Mouse (Mus musculus) heart, embryonic 13.5 days (tissue): ENCODE measurements around the gene Ilf2. TPM values are rescaled to one million over a fixed set of nuclear protein-coding genes. Genes with fewer than 3 reads are reported as not detected.

ENCODE experiments used
- ATAC-seq: fragments of 200-750 bp; cut with Nextera tagmentation; 2 replicates; pipeline ENCODE4 v1.8.0; 2017; ENCODE audit warnings: moderate TSS enrichment; ENCODE audit not compliant: insufficient number of reproducible peaks, low FRiP score, low TSS enrichment; ENCODE audit errors: extremely low read depth
- H3K27ac ChIP-seq: fragments of 300-500 bp; sonication (generic); replicated peaks from 2 replicates; pipeline ENCODE4 v1.5.1; 2015; ENCODE audit warnings: moderate library complexity, mild to moderate bottlenecking, inconsistent platforms
- H3K27me3 ChIP-seq: fragments of 300-500 bp; sonication (generic); replicated peaks from 2 replicates; pipeline ENCODE4 v1.6.1; 2015; ENCODE audit warnings: mild to moderate bottlenecking, inconsistent platforms
- H3K36me3 ChIP-seq: fragments of 300-500 bp; sonication (generic); 2 replicates; pipeline ENCODE4 v1.6.1; 2015; ENCODE audit warnings: mild to moderate bottlenecking, inconsistent platforms
- H3K4me1 ChIP-seq: fragments of 300-500 bp; sonication (generic); 2 replicates; pipeline ENCODE4 v1.6.1; 2015; ENCODE audit warnings: inconsistent platforms
- H3K4me2 ChIP-seq: fragments of 300-500 bp; sonication (generic); 2 replicates; pipeline ENCODE4 v1.6.1; 2015; ENCODE audit warnings: inconsistent platforms, mild to moderate bottlenecking, moderate library complexity
- H3K4me3 ChIP-seq: fragments of 300-500 bp; sonication (generic); 2 replicates; pipeline ENCODE4 v1.5.1; 2015; ENCODE audit warnings: moderate library complexity, mild to moderate bottlenecking, inconsistent platforms
- H3K9ac ChIP-seq: fragments of 300-500 bp; sonication (generic); 2 replicates; pipeline ENCODE4 v1.6.1; 2015; ENCODE audit warnings: inconsistent platforms, mild to moderate bottlenecking, moderate library complexity
- H3K9me3 ChIP-seq: fragments of 300-500 bp; sonication (generic); 2 replicates; pipeline ENCODE4 v1.6.1; 2016; ENCODE audit warnings: inconsistent platforms
- WGBS: fragments of 180-500 bp; shearing (Covaris S2); methylation state at CpG from one replicate; pipeline ENCODE4 v1.1.7; 2015; ENCODE audit warnings: mixed read lengths; 5-methylcytosine and 5-hydroxymethylcytosine counted together
- polyA plus RNA-seq: library from polyadenylated mRNA; unstranded; fragments of >200 nt; fragmentation: Nextera tagmentation; extraction: Ambion mirVana; gene quantifications from 2 replicates; pipeline ENCODE4 v1.2.1, GENCODE M21; 2015

The Ilf2 gene
- polyA plus RNA-seq, 1 experiment from 2014 or later = 116 TPM

- ATAC-seq = no peak
- H3K9me3 ChIP-seq = no peaks in the 10 kb centered on the region
- WGBS = 36% methylated on average over 2 of the region's 2 CpGs
- H3K9ac ChIP-seq = no peak overlapping the region
- peaks cover 16% of the 10 kb centered on the region for H3K4me1 ChIP-seq
- no peak overlapping the region for H3K4me3 ChIP-seq
- no peak overlapping the region for H3K27ac ChIP-seq
- H3K36me3 ChIP-seq = peaks cover 57% of the 10 kb centered on the region
- H3K27me3 ChIP-seq = no peaks in the 10 kb centered on the region
- no peak overlapping the region for H3K4me2 ChIP-seq
These were observed 15.4 kb downstream of the Ilf2 start for GRCm38 (mm10) chr3:90491350-90491749.

DNA sequence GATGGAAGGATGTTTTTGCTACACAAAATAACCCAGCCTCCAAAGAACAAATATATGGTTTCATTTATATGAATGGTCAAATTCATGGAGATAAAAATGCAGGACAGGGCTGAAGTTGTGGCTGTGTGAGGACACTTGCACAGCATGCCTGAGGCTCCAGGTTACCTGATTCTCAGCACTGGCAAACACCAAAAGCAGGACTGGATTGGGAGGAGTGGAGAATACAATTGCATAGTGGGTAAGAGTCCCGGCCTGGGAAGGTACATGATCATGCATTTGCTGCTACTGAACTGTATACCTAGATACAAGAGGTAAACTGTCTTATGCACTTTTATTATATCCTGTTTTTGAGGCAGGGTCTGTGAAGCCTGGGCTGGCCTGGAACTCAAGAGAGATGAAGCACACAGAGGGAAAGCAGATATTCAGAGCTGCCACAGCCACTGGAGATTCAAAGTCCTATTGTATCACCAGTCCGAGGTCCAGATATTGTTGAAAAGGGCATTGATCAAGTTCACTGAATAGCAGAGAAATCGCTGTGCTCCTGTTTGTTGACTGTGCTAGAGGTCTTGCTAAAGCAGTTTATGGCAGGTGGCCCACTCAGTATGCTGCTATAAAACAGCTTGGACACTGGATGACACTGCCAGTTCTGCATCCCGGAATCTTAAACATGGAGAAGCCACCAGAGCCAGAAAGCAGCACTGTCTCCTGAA, 18.1 kb downstream of the Ilf2 start:
- Histone ChIP-seq H3K9ac (no peak overlapping the region), H3K27me3 (no peaks in the 10 kb centered on the region), H3K27ac (no peak overlapping the region), H3K4me1 (peaks cover 11% of the 10 kb centered on the region), H3K36me3 (peaks cover 58% of the 10 kb centered on the region), H3K4me2 (no peak overlapping the region), H3K9me3 (no peaks in the 10 kb centered on the region), H3K4me3 (no peak overlapping the region)
- WGBS = 61% methylated on average over 4 of the region's 4 CpGs
- ATAC-seq = no peak

- Histone ChIP-seq H3K27me3 (no peaks in the 10 kb centered on the region), H3K4me2 (no peak overlapping the region), H3K36me3 (peaks cover 70% of the 10 kb centered on the region), H3K27ac (no peak overlapping the region), H3K4me3 (no peak overlapping the region), H3K9me3 (no peaks in the 10 kb centered on the region), H3K4me1 (no peaks in the 10 kb centered on the region), H3K9ac (no peak overlapping the region)
- WGBS = 85% methylated on average over 7 of the region's 7 CpGs
- no peak for ATAC-seq
These were observed 20.1 kb downstream of the Ilf2 start for GRCm38 (mm10) chr3:90495850-90496525.

DNA sequence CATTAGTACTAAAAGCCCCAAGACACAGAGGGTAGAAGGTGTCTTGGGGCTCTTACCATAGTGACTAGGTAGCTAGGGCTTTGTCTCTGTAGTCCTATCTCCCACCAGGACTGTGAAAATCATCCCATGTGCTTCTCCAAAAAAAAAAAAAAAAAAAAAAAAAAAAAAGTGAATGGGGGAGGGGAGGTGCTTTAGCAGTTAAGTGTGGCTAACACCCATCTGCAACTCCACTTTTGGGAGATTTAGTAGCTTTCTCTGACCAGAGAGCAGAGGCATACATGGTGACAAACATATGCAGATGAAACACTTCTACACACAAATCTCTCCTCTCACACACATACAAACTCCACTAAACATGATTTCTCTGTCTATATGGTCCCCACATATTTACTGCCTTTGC, 21.7 kb downstream of the Ilf2 start:
- Histone ChIP-seq H3K4me1 (no peaks in the 10 kb centered on the region), H3K9ac (no peak overlapping the region), H3K4me3 (no peak overlapping the region), H3K36me3 (peaks cover 86% of the 10 kb centered on the region), H3K27me3 (no peaks in the 10 kb centered on the region), H3K27ac (no peak overlapping the region), H3K9me3 (no peaks in the 10 kb centered on the region), H3K4me2 (no peak overlapping the region)
- no peak for ATAC-seq

GRCm38 (mm10) chr3:90503444-90503843, 27.5 kb downstream of the Ilf2 start:
- no peak for ATAC-seq
- Histone ChIP-seq H3K27ac (no peak overlapping the region), H3K9me3 (no peaks in the 10 kb centered on the region), H3K9ac (no peak overlapping the region), H3K27me3 (no peaks in the 10 kb centered on the region), H3K4me2 (no peak overlapping the region), H3K36me3 (peaks cover 93% of the 10 kb centered on the region), H3K4me3 (no peak overlapping the region), H3K4me1 (peaks cover 19% of the 10 kb centered on the region)
- WGBS = 85% methylated on average over 4 of the region's 4 CpGs

- ATAC-seq = no peak
- 94% methylated on average over 5 of the region's 5 CpGs for WGBS
- H3K9me3 ChIP-seq = no peaks in the 10 kb centered on the region
- H3K27me3 ChIP-seq = no peaks in the 10 kb centered on the region
- peaks cover 76% of the 10 kb centered on the region for H3K36me3 ChIP-seq
- H3K4me2 ChIP-seq = no peak overlapping the region
- H3K4me3 ChIP-seq = no peak overlapping the region
- no peak overlapping the region for H3K27ac ChIP-seq
- H3K4me1 ChIP-seq = peaks cover 19% of the 10 kb centered on the region
- no peak overlapping the region for H3K9ac ChIP-seq
These were observed 29.3 kb downstream of the Ilf2 start for GRCm38 (mm10) chr3:90505216-90505615.

DNA sequence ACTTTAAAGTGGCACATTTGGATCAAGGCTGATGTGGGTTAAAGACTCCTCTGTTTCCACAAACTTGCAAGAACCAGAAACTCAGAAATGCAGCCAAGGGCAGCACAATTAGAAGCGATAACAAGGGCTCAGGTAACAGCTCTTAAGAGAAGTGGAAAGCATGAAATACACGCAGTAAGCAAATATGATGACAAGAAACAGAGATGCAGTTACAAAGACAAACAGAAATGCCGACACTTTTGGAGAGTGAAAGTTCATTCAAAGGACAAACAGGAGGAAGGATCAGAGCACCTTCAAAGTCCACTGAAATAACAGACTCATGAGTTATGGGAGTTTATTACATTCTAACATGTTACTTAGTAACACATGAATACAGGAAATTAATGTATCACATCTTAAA, 30.4 kb downstream of the Ilf2 start:
- Histone ChIP-seq H3K36me3 (peaks cover 77% of the 10 kb centered on the region), H3K9ac (no peak overlapping the region)
- 58% methylated on average over 3 of the region's 3 CpGs for WGBS

DNA sequence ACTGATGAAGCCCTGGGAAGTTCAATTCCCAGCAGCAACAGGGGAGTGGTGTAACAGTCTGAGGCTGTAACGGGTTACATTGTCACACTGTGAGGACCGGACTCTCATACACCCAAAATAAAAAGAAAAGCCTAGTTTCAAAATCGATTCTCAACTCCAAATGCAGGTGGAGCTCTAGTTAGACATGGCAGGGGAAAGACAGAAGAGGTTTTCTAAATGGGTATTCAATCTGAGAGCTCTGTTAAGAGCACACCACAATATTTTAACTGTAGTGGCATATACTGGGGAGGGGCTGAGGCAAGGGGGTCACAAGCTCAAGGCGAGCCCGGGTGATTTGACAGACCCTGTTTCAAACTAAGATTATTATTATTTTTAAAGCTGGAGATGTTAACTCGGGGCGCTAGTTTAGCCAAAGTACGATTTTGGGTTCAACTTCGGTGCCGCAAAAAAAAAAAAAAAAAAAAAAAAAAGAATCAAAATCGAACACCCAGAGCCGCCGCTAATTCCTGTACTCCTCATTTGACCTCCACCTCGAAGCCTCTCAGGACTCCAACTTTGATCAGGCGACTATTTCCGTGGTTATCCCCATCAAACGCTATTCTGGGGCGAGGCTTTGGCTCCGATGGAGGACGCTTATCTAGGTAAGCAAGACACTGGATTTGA, 32.5 kb downstream of the Ilf2 start:
- Histone ChIP-seq H3K27ac (peak overlapping the region; percentile 95), H3K9ac (peak overlapping the region; percentile 99), H3K9me3 (no peaks in the 10 kb centered on the region), H3K27me3 (0 out of 2 replicates have a peak, but pooled peaks cover 9% of the 10 kb centered on the region), H3K4me1 (peaks cover 31% of the 10 kb centered on the region), H3K36me3 (peaks cover 56% of the 10 kb centered on the region), H3K4me3 (peak overlapping the region; percentile 98), H3K4me2 (peak overlapping the region; percentile 92)
- 2% methylated on average over 20 of the region's 20 CpGs for WGBS
- no peak for ATAC-seq

More for the DNA sequence above, 30.4 kb downstream of the Ilf2 start:
- Histone ChIP-seq H3K4me2 (no peak overlapping the region), H3K9me3 (no peaks in the 10 kb centered on the region), H3K27ac (no peak overlapping the region), H3K27me3 (no peaks in the 10 kb centered on the region), H3K4me1 (peaks cover 19% of the 10 kb centered on the region), H3K4me3 (no peak overlapping the region)
- no peak for ATAC-seq

DNA sequence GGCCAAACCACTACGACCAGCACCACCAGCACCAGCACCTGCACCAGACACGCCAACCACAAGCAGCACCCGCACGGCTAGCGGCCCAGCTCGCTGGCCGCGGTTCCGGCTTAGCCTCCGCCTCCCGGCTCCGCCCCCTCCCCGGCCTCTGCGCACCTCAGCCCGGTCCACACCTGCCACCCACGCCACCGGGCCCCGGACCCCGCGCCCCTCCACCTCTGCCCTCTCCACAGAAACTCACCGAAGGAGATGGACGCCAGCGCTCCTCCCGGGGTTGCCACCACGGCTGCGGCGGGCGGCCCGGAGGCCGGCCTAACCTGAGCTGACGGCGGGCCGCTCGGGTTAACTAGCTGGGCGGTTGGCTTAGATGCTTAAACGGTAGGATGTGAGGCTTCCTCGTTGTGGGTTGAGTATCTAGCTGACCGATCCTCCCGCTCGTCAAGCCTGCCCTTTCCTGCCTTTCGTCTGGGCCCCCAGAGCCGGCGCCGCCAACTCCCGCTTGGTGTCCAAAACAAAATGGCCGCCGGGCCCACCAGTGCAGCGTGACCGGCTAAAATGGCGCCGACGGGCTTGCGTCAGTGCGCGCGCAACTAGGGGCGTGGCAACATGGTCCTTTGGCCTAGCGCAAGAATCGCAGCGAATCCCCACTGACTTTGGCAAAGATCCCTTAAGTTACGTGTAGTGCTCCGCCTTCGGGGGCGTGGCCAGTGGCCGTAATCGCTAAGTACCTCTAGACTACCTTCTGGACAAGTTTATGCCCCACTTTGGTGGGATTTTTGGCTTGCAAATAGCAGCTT, 33.2 kb downstream of the Ilf2 start, which contains the start of gene Chtop:
Gene Chtop, minus strand, starts transcription at position 549 of the 797 bp plus-strand sequence.
- peak; percentile 89 for ATAC-seq
- H3K4me1 ChIP-seq = peaks cover 36% of the 10 kb centered on the region
- peak within 1 kb of the TSS; percentile 92 for H3K4me2 ChIP-seq
- peak within 1 kb of the TSS; percentile 98 for H3K4me3 ChIP-seq
- peak within 1 kb of the TSS; percentile 99 for H3K9ac ChIP-seq
- H3K9me3 ChIP-seq = no peaks in the 10 kb centered on the region
- H3K36me3 ChIP-seq = peaks cover 49% of the 10 kb centered on the region
- under 1% methylated on average over 66 of the region's 66 CpGs for WGBS
- peak within 1 kb of the TSS; percentile 95 for H3K27ac ChIP-seq
- 0 out of 2 replicates have a peak, but pooled peaks cover 9% of the 10 kb centered on the region for H3K27me3 ChIP-seq

- peaks cover 36% of the 10 kb centered on the region for H3K4me1 ChIP-seq
- peak overlapping the region; percentile 92 for H3K4me2 ChIP-seq
- no peak for ATAC-seq
- H3K27me3 ChIP-seq = 0 out of 2 replicates have a peak, but pooled peaks cover 9% of the 10 kb centered on the region
- no peak overlapping the region for H3K9ac ChIP-seq
- H3K36me3 ChIP-seq = peaks cover 43% of the 10 kb centered on the region
- H3K4me3 ChIP-seq = peak overlapping the region; percentile 98
- WGBS = 31% methylated on average over 2 of the region's 2 CpGs
- H3K27ac ChIP-seq = peak overlapping the region; percentile 95
- H3K9me3 ChIP-seq = no peaks in the 10 kb centered on the region
These were observed 33.8 kb downstream of the Ilf2 start for GRCm38 (mm10) chr3:90509747-90510123.

- H3K4me3 ChIP-seq = no peak overlapping the region
- WGBS = 76% methylated on average over 5 of the region's 5 CpGs
- no peak overlapping the region for H3K27ac ChIP-seq
- no peaks in the 10 kb centered on the region for H3K9me3 ChIP-seq
- H3K27me3 ChIP-seq = 0 out of 2 replicates have a peak, but pooled peaks cover 9% of the 10 kb centered on the region
- peaks cover 17% of the 10 kb centered on the region for H3K36me3 ChIP-seq
- no peak overlapping the region for H3K9ac ChIP-seq
- ATAC-seq = no peak
- H3K4me1 ChIP-seq = peaks cover 38% of the 10 kb centered on the region
- H3K4me2 ChIP-seq = no peak overlapping the region
These were observed 36.4 kb downstream of the Ilf2 start for GRCm38 (mm10) chr3:90512276-90512675.
